Mouse (Mus musculus): Measurements from ENCODE around the gene Clcn6.

Gene Clcn6

DNA sequence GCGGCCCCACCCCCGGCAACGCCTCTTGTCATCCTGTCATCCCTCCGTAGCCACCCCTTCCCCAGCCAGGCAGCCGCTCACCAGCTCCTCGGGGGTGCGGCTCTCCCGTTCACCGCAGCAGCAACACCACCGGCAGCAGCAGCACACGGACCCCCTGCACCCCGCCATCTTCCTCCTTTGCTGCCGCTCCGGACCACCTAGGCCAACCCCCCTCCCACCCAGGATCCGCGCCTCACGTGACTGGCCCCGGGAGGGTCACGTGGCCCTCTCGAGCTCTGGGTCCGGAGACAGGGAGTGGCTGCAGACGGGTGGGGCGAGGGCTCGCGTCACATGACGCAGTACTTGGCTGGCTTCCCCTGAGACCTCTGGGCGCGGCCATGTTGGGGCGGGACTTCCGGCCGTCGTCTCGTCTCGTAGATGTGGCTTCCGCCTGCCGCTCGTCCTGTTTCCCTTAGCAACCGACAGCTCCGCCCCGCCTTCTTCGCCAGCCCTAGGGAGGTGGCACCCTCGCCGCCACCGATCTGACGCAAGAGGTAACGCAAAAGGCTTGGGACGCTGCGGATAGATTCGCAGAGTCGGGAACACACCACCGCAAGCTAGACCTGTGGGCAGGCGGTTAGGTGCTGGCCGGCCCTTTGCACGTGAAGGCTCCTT lies at the start of gene Clcn6, which contains the start of gene Mthfr:
Gene Clcn6, minus strand, starts transcription at position 222 of the 654 bp plus-strand sequence.
Gene Mthfr, plus strand, starts transcription at position 478 of the 654 bp plus-strand sequence.
- peak; percentile 99 to 100 for DNase-seq (ENCODE audit: low spot score in 2 of 2)

DNA sequence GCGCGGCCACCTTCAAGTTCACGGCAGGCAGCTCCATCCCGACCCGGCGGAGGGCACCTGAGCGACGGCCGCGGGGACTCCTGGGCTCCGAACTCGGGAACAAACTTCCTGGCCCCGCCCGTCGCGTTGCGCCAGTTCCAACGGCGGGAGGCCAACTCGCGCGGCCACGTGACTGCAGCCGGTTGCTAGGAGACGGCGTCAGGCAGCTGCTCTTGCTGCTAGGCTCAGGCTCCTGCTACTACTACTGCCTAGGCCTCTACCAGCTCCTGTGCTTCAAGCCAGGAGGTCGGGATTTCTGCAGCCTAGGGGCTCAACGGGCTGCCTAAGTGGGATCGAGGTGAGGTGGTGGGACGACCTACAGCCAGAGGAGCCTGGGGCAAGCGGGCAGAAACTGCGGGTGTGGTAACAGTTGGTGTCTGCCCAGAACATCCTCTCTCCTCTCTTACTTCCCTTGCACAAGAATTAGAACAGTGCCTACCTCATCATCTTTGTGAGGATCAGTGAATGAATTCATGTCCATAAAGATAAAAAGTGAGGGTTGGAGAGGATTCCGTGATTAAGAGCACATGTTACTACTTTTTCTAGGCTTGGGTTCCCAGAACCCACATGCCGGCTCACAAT lies 49.4 kb upstream of the Clcn6 start, which contains the start of gene Agtrap:
Gene Agtrap, minus strand, starts transcription at position 125 of the 621 bp plus-strand sequence.
- DNase-seq (ENCODE audit: low spot score in 2 of 2), result peak; percentile 81 to 94

DNA sequence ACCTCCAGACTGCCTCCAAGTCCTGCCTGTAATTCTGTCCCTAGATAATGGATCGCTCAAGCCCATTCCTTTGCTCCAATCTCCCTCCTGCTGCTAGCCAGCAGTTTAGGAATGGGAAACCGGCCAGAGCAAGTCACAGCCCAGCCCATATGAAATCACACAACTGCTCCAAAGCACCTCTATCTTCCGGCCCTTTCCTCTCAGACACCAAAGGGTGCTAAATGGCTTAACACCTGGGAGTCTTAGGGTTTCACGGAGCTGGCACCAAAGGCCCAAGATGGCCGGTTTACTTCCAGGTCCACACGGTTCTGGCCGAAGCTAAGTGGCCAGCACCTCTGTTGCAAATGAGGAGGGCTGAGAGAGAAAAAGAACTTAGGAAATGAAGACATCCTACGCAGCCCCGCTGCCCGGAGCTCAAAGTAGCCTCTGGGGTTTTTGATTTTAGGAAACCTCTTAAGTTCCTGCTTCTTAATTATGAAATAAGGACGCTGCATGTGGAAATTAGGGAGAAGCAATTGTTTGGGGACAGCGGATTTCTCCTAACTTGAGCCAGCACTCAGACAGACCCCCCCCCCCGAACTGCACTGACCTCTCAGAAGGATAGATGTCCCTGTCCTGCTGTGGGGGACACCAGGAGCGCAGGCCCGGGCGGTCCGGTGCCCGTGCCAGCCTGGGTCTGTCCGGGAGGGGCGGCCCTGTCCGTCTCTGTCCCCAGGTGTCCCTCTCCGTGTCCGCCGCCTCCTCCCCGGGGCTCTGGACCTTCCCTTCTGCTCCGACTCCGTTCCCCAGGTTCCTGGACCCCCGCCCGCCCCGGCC lies 48.7 kb upstream of the Clcn6 start:
- DNase-seq (ENCODE audit: low spot score in 2 of 2), result no peak

DNA sequence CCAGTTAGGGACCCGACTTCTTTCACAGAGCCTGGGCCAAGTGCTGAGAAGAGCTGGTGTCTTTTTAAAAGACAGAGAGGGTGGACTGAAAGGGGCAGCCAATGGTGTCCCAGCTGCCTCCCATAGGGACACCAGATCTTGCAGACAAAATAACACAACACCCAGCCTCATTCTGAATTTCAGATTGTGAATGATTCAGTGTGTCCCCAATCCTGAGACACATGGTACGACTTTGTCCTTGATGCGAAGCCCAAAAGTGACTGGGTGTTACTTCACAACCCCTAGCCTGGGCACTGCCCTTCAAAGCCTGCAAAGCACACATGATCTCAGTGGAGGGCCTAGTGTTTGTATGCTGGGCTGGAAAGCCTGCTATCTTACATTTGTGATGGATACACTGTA lies 47.3 kb upstream of the Clcn6 start:
- DNase-seq (ENCODE audit: low spot score in 2 of 2), result no peak

DNA sequence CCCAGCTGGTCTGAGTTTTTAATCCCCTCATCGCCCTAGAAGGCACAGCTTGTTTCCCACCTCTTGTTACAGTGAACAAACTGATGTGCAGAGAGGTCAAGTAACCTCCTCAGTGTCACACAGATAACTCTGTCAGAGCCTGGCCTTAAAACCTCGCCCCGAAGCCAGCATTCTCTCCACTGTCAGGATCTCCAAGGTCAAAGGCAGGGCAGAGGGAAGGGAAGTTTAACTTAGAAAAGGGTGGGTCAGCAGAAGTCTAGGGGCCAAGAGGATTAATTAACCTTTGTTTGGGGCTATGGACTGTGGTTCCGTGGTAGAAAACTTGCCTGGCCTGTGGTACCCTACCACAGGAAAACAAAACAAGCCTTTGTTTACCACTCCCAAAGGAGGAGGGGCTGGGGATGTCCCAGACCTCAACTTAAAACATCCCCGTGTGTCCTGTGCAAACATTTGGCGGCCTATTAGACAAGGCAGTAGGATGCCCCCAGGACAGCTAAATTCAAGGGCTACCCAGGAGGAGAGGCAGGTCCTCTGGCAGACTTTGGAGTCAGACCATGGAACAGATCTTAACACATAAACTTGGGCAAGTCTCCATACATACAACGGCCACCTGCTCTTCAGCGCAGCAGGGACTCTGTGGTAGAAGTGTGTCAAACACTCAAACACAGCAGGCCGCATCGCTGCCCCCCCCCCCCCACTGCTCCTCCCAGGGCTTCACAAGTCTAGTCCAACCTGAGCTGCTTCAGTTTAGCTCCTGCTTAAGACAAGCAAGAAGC lies 46.7 kb upstream of the Clcn6 start:
- DNase-seq (ENCODE audit: low spot score in 2 of 2), result no peak

DNA sequence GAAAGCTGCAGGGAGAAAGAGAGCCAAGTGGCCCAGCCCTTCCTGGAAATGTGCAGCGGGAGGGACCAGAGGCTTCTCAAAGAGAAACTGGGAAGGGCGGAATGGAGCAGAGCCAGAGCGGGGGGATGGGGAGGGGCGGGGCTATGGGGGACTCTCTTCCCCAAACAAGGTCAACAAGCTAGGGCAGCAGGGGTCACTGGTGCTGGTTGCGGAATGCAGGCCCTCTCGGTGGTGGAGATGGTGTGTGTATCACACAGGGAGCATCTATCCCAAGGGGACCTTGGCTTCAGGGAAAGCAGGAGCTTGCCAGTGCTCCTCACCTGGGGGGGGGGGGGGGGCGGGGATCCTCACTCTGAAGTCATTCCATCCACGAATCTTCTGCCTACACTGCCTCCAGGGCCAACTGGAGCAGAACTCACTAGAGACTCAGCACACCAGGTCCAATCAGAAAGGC lies 45.7 kb upstream of the Clcn6 start:
- DNase-seq (ENCODE audit: low spot score in 2 of 2), result no peak

DNA sequence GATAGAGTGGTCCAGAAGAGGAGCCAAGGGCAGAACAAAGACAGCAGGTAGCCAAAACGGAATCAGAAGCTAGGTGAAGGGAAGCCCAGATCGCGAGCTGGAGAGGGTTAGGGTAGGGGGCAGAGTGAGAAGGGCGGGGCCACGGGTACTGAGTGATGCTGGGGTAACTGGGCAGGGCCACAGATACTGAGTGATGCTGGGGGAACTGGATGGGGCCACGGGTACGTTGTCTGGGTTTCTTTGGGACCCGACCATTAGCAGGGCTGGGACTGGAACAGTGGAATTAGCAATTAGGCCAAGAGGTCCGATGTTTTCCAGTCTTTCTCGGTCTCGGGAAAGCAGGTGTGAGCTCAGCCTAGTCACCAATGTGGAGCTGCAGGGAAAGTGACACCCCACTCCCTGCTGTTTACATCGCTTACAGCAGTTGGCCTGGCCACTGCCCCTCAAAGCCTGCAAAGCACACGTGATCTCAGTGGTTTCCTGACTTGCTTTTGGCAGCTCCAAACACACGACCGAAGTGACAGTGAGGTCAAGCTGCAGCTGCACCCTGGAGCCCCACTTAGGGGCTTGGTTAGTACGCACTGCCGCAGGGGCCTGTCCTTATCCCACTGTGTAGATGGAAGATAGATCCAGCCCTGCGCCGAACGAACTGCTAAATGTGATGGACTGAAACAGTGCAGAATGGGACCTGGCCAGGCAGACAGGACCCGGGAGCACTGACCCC lies 44.7 kb upstream of the Clcn6 start:
- DNase-seq (ENCODE audit: low spot score in 2 of 2), result no peak

DNA sequence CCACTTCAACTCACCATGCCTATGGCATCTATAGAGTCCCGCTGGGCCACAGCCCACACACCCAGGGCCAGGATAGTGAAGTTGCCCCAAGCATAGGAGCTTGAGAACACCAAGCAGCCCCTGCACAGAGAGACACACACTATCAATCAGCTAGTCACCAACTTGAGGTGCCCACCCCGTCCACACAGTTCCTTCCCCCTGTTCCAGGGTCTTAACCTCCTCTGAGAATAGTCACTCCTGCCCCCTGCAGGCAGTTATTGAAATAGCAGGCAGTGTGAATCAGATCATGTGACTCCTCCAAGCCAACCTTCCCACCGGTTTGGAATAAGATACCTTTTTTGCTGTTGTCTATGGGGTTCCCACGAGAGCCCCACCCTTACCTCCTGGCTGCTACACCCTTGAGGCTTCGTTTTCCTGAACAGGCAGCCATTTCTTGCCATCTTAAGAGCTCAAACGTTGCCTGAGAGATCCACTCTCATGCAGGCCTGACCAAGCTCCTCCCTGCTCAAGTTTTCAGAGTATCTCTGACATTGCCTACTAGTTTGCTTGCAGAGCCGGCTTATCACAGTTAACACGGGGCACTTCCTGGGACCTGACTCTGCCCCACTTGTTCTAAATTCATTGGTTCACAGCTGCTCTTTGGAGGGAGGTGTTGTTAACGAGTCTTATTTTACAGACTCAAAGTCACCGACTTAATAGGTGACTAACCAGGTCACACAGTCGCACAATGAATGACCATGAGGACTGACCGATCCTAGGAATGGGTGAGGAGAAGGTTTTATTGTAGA lies 43.8 kb upstream of the Clcn6 start:
- peak in 1 of 2 experiments; percentile 39 for DNase-seq (ENCODE audit: low spot score in 2 of 2)

DNA sequence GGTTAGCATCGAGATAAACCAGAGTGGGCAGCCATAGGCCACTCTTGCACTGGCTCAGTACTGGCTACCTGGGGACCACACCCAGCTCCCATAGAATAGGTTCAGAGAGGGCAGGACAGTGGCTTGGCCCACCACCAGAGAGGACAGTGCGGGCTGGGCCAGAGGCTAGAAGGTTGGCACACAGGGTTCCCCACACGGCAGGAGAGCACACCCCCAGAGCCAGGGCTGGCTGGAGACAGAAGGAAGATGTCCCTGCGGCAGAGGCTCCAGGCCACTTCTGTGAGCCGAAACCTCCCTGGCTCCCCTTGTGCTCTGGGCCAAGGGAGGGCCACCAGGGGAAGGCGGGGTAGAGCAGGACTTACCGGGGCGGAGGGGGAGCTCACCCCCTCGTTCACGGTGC lies 42.6 kb upstream of the Clcn6 start:
- no peak for DNase-seq (ENCODE audit: low spot score in 2 of 2)

DNA sequence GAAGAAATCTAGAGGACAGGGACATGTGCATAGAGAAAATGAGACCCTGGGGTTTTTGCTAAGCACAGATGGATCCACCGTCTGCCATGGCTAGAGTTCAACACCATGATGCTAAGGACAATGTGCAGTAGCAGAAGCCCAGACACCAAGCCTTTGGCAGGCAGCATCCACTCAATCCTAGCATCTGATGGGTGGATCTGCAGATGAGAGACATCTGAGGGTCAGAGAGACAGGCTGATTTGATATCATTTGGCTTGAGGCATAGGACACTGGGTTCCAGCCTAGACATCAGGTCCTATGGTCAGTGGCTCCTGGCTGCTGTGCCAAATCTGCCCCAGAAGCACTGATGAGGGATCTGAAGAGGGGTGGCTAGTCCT lies 42.0 kb upstream of the Clcn6 start:
- no peak for DNase-seq (ENCODE audit: low spot score in 2 of 2)

DNA sequence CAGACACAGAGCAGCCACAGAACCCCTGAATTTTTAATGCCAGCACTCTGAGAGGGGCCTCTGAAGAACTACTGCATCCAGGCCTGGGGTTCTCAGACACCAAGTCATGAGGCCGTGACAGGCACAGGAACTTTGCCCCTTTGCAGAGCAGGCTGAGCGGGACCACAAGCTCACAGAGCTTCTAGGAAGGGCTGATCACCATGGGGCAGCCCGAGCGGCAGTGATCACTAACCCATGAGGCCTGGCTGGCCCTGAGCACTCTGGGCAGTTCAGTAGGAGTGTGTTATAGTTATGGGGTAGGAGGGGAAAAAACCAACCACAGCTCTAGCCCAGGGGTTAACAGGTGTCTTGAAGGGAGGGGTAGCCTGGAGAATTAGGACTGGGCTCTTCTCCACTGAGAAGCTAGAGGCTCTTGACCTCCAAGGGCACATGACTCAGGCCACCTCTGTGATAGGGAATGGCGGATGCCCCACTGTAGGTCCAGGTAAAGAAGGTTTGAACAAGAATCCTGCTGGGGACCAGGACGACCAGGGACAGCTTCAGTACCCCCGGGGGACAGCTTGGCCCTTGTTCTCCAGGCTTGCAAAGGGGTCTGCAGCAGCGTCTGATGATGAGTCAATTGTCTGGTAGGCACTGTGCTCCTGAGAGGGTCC lies 41.4 kb upstream of the Clcn6 start:
- DNase-seq (ENCODE audit: low spot score in 2 of 2), result no peak

DNA sequence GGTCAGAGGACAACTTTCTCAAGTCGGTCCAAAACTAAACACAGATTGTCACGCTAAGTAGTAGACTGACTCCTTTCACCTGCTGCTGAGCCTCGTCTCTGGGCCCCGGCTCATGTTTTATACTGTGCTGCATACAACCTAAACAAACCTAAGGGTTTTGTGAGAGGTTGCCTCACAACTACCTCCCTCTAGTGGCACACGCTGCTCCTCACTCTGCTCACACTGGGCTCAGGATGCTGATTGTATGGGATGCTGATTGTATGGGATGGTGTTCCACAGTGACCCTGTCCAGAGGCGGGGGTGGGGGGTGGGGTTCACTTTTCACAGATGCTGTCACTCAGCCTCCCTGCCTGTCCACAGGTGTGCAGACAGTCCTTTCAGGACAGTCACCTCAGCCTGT lies 40.6 kb upstream of the Clcn6 start:
- no peak for DNase-seq (ENCODE audit: low spot score in 2 of 2)

DNA sequence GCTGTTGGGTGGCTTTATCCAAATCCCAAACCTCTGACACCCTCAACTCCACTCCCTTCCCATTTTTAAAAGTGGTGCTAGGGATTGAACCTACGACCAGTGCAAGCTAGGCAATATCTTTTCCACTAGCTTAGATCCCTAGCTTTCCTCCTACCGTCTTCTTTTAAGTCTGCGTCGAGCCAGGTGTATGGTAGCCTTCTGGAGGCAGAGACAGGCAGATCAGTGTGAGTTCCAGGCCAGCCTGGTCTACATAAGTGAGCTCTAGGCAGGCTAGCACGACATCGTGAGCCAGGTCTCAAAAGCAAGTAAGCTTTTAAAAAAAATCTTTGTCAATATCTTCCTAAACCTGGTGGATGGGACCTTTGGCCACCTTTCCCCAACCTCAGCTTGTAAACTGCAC lies 37.3 kb upstream of the Clcn6 start:
- DNase-seq (ENCODE audit: low spot score in 2 of 2), result no peak

DNA sequence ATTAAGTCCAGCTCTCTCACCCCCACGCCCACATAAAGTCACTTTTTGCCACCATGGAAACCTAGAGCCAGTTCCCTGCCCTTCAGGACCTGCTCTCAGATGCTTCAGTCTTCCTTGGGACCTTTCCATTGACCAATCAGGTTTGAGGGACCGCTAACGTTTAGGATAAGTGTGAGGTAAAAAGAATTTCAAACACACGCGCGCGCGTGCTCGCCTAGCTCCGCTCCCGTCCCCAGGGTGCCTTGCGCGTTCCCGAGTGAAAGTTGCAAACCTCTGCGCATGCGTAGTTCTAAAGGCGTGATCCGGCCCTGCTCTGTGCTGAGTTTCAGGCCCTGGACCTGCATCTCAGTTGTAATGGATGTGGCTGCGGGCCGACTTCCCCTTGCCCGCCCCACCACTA lies 36.6 kb upstream of the Clcn6 start:
- peak in 1 of 2 experiments; percentile 62 for DNase-seq (ENCODE audit: low spot score in 2 of 2)

DNA sequence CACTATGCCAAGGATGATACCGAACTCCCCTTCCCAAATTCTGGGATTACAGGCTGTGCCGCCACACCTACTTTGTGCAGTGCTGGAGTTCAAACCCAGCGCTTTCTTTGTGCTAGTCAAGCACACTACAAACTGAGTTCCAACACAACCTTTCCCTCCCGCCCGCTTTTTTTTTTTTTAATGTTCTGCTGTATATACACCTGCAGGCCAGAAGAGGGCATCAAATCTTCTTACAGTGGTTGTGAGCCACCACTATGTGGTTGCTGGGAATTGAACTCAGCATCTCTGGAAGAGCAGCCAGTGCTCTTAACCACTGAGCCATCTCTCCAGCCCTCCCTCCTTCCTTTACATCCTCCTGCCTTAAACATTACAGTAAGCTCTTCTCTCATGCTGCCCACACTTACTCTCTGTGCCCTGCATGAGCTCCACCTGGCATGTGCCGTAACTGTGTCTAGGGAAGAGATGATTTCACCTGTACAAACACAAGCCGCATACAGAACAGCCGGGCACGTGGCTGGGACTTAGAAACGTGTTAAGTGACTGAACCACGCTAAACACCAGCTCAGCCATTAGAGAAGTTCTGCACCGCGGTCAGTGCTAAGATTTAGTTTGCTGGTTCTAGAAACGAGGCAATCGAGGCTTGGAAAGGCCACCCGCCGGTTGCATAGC lies 36.0 kb upstream of the Clcn6 start:
- DNase-seq (ENCODE audit: low spot score in 2 of 2), result no peak

DNA sequence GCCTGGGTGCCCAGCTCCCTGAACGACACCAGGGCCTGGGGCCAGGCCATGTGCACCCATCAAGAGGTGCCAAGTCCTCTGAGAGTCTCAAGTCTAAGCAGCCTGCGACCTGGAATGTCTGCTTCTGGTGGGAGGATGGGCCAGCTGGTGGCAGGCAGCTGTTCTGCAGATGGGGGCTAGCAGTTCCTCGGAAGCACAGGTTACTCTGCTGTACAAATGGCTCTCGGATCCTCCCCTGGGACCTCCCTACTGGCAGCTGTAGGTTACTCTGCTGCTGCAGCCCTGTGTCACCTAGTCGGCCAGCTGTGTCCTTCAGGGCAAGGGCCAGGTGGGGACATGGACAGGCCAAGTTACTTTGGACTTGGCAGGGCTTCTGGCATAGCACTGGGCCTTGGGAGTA lies 32.9 kb upstream of the Clcn6 start:
- no peak for DNase-seq (ENCODE audit: low spot score in 2 of 2)

DNA sequence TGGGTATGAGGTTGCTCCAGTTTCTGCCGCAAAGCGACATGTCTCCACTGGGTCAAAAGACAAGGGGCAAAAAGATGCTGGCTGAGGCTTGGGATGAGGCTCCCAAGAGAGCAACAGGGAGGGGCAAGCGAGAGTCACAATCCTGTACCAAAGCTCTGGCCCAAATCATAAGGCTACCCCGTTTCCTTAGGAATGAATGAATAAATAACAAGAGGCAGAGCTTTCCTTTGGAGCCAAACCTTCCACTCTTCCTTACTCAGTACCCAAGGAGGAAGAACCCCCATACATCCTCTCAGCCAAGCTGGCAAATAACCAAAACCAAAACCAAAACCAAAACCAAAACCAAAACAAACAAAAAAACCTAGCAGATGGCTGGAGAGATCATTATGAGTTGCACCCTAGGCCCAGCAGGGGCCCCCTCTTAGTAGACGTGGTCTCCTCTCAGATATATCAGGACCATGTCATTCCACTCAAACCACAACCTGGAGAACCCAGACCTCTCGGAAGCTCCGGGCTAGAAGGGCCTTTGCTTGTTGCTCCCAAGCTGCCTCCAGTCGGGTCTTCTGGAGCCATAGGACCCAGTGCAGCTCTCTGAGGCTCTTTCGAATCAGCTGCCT lies 31.1 kb upstream of the Clcn6 start:
- no peak for DNase-seq (ENCODE audit: low spot score in 2 of 2)

DNA sequence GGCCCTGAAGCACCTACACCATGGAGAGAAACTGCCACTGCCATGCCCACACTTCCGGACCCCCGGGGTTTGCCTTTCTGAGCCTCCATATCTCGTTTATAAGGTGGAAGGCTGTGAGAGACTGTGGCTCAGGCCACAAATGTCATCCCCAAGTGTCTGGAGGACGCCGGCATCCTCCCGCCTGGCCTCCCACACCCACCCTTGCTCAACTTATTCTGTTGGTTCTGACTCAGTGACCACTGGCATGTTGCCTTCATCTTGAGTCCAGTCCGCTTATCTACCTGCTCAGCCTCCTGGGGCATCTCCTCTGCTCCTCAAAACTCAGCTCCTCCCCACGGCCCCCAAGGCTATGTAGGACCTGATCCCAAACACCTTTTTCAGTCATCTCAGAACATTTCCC lies 28.7 kb upstream of the Clcn6 start:
- no peak for DNase-seq (ENCODE audit: low spot score in 2 of 2)

DNA sequence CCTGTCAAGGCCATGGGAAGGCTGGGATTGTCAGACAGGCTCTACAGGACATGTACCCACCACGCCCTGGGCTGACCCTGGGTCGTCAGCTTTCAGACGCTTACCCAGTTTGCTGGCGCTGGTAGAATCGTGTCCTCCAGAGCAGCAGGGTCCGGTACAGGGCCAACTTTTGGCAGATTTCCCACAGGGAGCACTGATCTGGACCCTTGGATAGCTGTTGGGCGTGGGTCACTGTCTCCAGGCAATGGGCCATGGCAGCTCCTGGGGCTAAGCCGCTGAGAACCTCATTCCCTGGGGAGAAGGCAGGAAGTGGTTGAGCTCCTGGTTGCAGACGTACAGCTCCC lies 27.8 kb upstream of the Clcn6 start:
- DNase-seq (ENCODE audit: low spot score in 2 of 2), result no peak
